Mouse (Mus musculus): ENCODE measurements around the gene Rragd.

Rragd gene

DNA sequence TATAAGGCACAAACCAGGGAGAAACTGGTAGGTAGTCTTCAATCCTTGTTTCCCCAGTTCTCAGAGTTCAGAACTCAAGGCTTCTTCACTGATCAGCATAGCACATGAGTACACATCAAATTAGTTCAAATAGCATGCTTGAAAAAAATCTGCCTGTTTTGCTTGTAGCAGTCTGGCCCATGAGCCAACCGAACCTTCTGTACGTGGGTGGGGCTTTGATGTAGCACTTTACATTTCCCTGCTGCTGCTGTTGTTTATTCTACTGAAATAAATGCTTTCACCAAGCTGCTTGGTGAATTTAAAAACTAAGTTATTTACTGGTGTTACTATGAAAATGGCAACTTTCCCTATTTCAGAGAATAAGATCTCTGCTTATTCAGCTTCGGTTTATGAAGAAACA is 69.2 kb downstream of the Rragd start:
- no peak for DNase-seq

DNA sequence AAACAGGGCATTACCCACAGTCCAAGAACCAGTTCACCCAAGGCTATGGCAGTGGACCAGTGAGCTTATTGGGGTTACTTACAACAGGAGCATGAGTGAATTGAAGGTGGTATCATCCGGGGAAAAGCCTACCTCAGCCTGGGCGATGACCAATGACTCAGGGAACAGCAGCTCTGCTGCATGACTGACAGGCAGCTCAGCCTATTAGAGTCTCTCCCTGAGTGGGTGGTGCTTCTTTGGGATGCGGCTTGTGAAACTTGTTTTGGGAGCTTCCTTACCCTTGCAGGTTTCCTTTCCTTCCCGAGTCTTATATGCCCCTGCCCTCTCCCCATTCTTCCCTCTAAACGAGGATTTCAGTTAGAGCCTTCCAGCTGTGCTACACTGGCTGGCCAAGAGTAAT is 69.8 kb downstream of the Rragd start:
- no peak for DNase-seq

DNA sequence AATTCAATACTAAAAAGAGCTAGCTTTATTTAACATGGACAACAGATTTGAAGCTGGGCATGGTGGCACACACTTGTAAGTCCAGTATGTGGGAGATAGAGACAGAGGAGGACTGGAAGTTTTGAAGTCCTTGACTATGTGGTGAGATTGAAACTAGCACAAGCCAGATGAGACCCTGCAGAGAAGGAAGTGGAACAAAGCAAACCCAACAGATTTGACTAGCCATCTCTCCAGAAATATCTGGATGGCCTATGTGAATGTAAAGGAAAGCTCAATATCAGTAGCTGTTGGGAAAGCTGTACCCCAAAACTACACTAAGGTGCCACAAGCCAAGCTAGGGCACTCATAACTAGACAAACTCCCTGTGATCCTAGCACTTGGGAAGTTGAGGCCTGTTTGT is 71.6 kb downstream of the Rragd start:
- no peak for DNase-seq

DNA sequence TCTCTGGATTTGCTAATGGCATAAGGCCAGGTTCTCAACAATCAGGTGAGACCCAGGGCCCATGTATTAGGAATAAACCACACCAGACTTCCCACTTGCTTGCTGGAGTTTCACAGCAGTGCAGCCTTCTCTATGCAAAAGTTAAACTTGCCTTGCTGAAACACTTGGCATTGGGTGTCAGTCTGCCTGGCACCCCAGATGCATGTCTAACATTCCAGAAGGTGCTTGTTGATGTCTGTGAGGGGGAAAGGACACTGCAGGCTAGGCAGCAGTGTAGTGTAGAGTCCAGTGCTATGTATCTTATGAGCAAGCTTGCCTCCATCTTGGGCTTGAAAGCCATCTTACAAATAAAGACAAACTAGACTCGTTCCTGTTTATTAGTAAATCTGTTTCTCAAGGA is 73.5 kb downstream of the Rragd start:
- DNase-seq, result no peak

DNA sequence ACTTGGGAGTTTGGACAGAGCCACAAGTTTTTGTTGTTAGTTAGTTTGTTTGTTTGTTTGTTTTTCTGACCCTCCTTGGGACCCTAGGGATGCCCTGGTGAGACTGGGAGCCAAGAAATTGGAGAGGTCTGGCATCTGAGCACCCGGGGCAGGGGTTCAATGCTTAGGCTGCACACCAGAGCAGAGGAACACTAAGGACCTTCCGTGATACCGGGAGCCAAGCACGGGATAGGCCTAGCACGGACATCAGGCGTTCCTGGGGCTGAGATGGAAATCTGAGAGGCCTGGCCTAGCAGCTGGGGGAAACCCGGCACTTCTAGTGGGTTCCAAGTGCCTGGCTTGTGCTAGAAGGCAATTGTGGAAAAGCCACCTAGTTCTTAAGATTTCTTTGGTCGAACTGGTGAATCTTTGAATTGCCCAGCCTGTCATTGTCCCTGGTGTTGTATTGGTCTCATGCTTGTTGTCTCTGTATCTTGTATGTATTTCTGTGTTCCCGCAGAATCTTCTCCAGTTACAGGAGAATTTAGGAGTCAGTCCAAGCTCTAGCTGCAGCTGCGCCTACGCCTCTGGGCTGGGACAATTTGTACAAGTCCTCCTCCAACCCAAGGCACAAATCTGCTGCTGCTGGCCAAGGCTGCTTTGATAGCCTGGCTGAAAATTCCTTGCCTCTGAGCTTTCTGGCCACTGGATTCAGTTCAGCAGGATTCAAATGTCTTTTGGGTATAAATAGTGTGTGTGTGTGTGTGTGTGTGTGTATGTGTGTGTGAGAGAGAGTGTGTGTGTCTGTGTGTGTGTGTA is 75.3 kb downstream of the Rragd start:
- no peak for DNase-seq

DNA sequence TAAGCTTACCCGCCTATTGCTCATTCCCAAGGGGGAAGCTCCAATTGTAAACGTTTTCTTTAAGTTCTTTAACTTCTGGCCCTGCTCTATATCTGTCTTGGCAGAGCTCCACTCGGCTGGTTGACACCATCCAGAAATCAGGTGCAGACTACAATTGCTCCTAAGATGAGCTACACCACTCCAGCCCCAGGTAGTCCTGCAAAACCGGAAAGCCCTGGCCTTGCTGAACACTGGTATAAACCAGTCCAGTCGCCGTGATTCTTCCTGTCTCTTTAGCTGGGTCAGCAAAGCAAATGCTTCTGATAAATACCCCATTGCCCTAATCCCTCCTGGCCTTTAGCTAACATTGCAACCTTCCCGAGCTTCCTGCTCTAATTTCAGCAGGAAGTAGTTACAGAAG is 78.3 kb downstream of the Rragd start:
- no peak for DNase-seq

DNA sequence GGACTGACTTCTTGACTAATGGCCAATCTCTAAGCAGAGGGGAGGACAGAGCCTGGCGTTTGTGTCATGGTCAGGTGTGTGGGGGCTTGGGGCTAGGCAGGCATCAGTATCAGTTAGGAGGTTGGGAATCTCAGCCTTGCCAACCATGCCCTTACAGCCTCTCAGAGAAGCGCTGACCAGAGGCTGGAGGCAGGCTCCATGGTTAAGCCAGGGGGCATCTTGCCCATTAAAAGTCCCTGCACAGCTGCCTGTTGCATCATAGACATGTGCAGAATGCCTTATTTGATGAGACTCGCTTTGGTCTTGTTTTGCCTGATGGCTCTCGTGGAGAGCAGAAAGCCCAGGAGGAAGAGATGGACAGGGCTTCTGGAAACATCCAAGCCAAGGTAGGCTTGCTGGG is 80.1 kb downstream of the Rragd start, which contains the start of gene Gabrr2:
TSS of gene Gabrr2 (plus strand) at position 19 of the 400 bp plus-strand sequence.
- DNase-seq, result no peak

DNA sequence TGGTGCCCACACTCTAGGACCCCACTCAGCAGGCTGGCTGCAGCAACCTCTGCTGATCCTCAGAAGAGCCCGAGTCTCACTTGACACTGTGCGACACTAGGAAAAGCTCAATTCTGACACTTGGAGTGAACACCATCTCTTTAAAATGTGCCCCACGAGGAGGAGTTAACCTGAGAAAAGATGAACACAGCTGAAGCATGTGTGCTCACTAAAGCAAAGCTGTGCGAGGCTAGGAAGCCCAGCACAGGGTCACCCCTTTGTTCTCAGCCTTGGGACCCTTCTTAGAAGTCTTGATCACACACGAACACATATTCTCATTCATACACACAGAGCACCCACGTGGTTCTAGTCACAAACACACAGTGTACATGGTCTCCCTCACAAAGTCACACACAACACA is 82.1 kb downstream of the Rragd start:
- no peak for DNase-seq

DNA sequence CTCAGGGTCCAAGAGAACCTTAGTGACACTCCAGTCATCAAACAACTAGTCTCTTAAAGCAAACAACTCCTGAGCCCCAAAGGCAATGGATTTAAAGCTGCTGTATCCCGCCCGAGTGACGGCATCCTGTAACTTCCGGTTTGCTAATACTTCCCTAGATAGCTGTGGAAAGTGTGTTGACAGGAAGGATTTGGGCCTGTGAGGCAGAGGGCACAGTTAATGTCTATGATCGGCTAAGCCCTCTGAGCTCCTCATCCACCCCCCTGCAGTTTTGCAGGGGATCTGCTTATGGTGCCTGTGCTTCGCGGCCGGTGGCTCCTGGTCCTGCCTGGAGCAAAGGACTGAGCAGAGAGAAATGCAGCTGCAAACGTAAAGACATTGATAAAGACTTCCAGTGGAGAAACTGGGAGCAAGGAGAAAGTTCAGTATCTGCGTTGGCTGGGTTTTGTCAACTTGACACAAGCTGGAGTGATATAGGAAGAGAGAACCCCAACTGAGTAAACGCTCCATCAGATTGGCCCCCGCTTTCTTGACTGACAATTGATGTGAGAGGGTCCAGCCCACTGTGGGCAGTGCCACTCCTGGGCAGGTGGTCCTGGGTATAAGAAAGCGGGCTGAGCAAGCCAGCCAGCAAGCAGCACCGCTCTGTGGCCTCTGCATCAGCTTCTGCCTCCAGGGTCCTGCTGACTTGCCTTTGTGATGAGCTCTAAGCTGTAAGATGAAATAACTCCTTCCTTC is 83.6 kb downstream of the Rragd start:
- DNase-seq, result no peak

DNA sequence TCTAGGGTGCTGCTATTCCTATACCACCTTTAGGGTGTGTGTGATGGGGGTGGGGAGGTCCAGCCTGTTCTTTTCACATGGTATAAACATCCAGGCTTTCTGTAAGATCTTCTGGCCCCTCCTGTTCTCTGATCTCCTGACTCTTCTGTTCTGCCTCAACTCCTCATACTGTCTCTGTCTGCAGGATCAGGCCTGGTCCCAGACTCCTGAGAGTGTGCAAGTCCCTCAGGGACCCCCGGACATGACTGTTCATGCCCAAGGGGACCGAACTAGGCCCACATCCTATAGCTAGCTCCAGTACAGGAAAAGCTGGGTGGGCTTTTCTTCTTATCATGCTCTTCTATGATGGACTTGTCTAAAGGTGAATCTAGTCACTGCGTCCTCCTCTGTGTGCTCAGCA is 84.5 kb downstream of the Rragd start:
- DNase-seq, result no peak

DNA sequence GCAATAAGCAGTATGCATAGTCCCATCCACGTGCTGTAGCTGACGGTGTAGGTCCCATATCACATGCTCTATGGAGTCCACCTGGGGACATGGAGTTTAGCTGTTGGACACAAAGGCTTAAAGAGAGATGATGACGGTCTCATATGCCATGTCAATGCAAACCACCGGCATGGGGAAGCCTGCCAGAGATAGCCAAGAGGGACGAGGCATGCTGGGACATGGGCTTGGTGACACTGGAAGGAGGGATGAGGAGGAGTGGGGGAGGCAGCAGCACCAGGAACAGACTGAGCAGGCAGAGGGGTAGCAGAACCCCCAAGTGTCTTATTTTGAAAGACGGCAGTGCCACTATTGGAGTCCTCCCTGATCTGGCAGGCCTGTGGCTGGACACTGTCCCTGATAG is 85.0 kb downstream of the Rragd start:
- no peak for DNase-seq

DNA sequence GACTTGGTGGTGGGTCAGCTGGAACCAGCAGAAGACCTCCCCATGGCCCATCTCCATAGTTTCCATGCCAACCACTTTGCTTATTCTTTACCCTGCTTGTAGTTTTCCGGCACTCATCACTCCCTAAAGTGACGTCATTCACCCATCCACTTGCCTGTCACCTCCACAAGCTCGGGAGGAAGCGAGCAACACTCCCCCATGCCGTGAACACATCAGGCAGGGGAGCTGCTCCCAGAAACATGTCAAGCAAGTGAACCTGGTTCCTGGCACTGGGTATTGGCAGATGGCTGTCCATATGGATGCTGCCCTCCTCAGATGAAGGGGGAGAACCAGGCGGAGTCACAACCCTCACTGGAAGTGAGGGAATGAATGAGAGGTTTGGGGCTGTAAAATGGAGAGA is 86.1 kb downstream of the Rragd start:
- DNase-seq, result peak; percentile 92

DNA sequence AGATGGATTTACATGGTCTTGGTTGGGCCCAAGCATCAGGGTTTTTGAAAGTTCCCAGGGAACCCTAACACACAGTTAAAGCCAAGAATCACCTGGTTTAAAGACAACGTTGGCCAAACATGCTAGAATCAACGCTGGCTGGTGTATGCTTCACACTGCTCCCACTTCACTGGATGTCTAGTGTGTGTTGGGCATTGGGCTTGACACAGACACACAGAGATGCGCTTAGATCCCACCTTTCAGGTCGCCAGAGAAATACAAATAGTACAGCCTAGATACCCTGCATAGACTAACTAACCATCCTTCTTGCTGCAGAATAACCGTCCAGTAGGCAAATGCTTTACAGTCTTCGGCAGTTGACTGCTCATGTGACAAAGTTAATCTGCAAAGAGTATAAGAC is 87.5 kb downstream of the Rragd start:
- no peak for DNase-seq

DNA sequence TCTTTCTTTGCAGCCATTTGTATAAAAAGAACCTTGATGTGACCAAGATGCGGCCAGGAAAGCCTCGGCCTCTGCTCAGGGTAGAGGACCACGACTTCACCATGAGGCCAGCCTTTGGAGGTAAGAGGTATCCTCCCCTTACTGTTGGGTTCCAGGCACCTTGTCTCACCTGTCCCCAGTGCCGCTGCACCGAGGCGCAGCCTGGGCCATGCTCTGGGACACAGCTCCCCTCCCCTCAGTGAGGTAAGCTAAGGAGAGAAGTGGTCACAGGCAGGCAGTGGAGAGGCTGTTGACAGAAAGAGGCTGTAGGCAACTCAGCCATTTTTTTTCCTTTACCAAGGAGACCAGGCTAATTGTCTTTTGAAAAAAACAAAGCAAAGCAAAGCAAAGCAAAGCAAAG is 88.5 kb downstream of the Rragd start:
- no peak for DNase-seq
